Mouse (Mus musculus): ENCODE data around the gene Slc20a1.

DNA sequence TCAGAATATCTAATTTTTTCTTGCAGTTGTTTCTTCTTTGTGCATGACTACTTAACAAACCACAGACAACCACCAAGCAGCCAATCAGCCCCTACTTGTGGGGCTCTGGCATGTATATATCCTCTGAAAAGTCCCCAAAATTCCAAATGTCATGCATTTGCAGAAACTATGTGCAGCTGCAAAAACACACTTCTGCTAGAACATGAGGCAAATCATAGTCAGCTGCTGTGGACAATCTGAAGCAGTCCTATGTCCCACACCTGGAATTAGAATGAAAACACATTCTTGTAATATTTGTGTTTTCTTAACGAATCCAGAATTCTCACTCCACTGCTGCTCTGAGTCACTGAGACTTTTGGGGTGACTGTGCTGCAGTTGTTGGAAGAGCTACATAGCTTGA lies 13.7 kb upstream of the Slc20a1 start:
- TF ChIP-seq CTCF (IDR thresholded peaks at IDR 0.05): no peak
- no peak for TF ChIP-seq POLR2A (IDR thresholded peaks at IDR 0.05; ENCODE audit: insufficient read depth, low read depth, low read length)
- no peak for TF ChIP-seq EP300 (IDR thresholded peaks at IDR 0.05; ENCODE audit: insufficient read depth, low read depth, low read length)
